Mouse (Mus musculus) E14TG2a.4 (cell line): ENCODE measurements around the gene Arhgef3.

Experiments
- CTCF ChIP-seq: conservative IDR thresholded peaks from 2 replicates; pipeline ENCODE4 v1.5.1; 2014; ENCODE audit warnings: low read length
- NANOG ChIP-seq: IDR thresholded peaks from 2 replicates; pipeline ENCODE4 v1.6.1; 2014; ENCODE audit warnings: borderline replicate concordance, low read length, mixed read lengths
- POU5F1 ChIP-seq: IDR thresholded peaks from 2 replicates; pipeline ENCODE4 v1.6.1; 2014; ENCODE audit warnings: low read length, borderline replicate concordance

GRCm38 (mm10) chr14:27378669-27379068, 264.0 kb downstream of the Arhgef3 start:
- TF ChIP-seq CTCF (no peak), NANOG (no peak), POU5F1 (no peak)
